Comparison of ENCODE assay signal across 9 mouse cellular contexts in the genomic region with DNA sequence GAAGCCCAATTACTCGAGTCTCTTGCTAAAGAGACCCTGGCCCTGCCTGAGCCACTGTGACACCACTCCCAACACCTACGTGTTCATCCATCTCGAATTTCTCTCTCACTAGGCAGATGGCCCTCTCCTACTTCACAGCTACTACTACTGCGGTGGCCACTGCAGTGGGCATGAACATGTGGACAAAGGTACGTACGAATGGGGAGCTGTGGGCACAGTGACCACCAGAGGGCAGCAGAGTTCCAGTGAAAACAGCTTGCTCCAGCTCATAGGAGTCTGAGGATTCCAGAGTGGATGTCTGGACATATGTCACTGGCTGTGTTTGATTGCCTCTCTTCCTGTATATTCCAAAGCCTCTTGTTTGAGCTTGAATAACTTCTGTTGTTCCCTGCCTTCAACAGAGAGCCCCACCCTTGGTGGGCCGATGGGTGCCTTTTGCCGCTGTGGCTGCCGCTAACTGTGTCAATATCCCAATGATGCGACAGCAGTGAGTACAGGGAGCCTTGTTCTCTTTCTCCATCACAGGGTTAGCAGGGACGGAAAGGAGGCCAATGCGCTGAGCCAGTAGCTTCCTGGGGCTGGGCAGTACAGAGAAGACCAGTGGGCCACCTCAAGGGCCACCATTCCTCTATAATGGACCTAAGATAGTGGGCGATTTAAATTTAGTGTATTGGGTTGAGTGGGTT. TPM values are rescaled to one million over a fixed set of nuclear protein-coding genes. Genes with fewer than 3 reads are reported as not detected.
A peak's percentile ranks its signal among the peaks of the same experiment; 100 is the strongest.
DNase-seq lines count a peak whose midpoint lies in the region; ATAC-seq and TF ChIP-seq lines count a peak whose summit lies in the region.
"Had no signal": no experiment of that assay in that cellular context is flagged by ENCODE, and none has a peak within 500 bp of the region (broad histone marks: within the 10 kb centered on the region; RNA-seq: fewer than 3 reads in every experiment).

No protein-coding gene starts in this region.

- ATAC-seq in hindbrain, postnatal 0 days: peak; percentile 81
- ATAC-seq in megakaryocyte-erythroid progenitor cell, adult 5-6 weeks (replicated peaks; ENCODE audit: low FRiP score, low TSS enrichment, poor library complexity, severe bottlenecking): peak; percentile 82

- H3K27me3 ChIP-seq in hindbrain, postnatal 0 days (ENCODE audit: insufficient read depth, low read length): no peaks in the 10 kb centered on the region

- whole genome bisulfite sequencing in hindbrain, postnatal 0 days: 59% methylated on average over 13 of the region's 13 CpGs

- H3K4me2 ChIP-seq in hindbrain, postnatal 0 days (ENCODE audit: low read depth, low read length): no peak overlapping the region

- H3K27ac ChIP-seq in hindbrain, postnatal 0 days: peak overlapping the region; percentile 22; the same call in 1 of the 2 replicates

- H3K36me3 ChIP-seq in hindbrain, postnatal 0 days (ENCODE audit: insufficient read depth, low read length): peaks cover 21% of the 10 kb centered on the region

- no peaks in the 10 kb centered on the region for H3K9me3 ChIP-seq in hindbrain, postnatal 0 days (ENCODE audit: low read length)

- H3K4me3 ChIP-seq in hindbrain, postnatal 0 days (ENCODE audit: low read length): no peak overlapping the region
- H3K4me3 ChIP-seq: myocyte had no signal

- intact Hi-C loops in left cerebral cortex, postnatal 10 days (cut with DNase I): loop anchor here (5.0 kb wide), 1 partner anchor 154 kb away; no protein-coding TSS in a partner anchor

- peak; percentile 74 for DNase-seq in R1 (ENCODE audit: low read depth, low spot score)
- peak; percentile 94 to 97 for DNase-seq in cerebellum, postnatal 10 days
- DNase-seq in frontal cortex, postnatal 25 days (ENCODE audit: low spot score in 2 of 2): peak; percentile 84 to 85
- peak; percentile 92 for DNase-seq in hindbrain, postnatal 0 days (ENCODE audit: low spot score)
- DNase-seq in left cerebral cortex, postnatal 10 days (ENCODE audit: extremely low spot score in 1 of 2, low spot score in 2 of 2): peak; percentile 79 to 87
- peak; percentile 91 for DNase-seq in right cerebral cortex, postnatal 14 days
- DNase-seq in urinary bladder, postnatal 14 days (ENCODE audit: low spot score): peak; percentile 87

- TF ChIP-seq CTCF in hindbrain, postnatal 0 days (IDR thresholded peaks at IDR 0.05; ENCODE audit: low read depth): peak; percentile 97

- no peaks in the 10 kb centered on the region for H3K4me1 ChIP-seq in hindbrain, postnatal 0 days (ENCODE audit: insufficient read depth, low read length)

- no peak overlapping the region for H3K9ac ChIP-seq in hindbrain, postnatal 0 days (replicated peaks; ENCODE audit: low read length)

RNA-seq across cellular contexts. Expression of gene Wbp1l, which starts 10.9 kb away (rescaled TPM):
- 52.3 and 56.9 TPM in 2 replicates for total RNA-seq in hindbrain, postnatal 0 days (2014; rRNA removed)
- polyA plus RNA-seq in hindbrain, postnatal 0 days (2015; fragmentation: Nextera tagmentation; extraction: Ambion mirVana): 30.3 and 31.6 TPM in 2 replicates
- total RNA-seq in left cerebral cortex, postnatal 10 days (2021): 10 to 100 TPM; 35.2 to 41.7 TPM
- 16.1 and 24.1 TPM in 2 replicates for total RNA-seq in megakaryocyte-erythroid progenitor cell, adult 5-6 weeks (2014; fragmentation: Nextera tagmentation)
- total RNA-seq in megakaryocyte-erythroid progenitor cell, adult 5-6 weeks (2017): 17.9 and 20.8 TPM in 2 replicates

RNA-seq across cellular contexts. Expression of gene Sfxn2, which starts 14.8 kb away (rescaled TPM):
- total RNA-seq in hindbrain, postnatal 0 days (2014; rRNA removed): 8.1 and 10.2 TPM in 2 replicates
- polyA plus RNA-seq in hindbrain, postnatal 0 days (2015; fragmentation: Nextera tagmentation; extraction: Ambion mirVana): 12.0 and 13.0 TPM in 2 replicates
- total RNA-seq in left cerebral cortex, postnatal 10 days (2021): 1 to 10 TPM; 7.8 to 8.1 TPM
- 10.6 and 20.1 TPM in 2 replicates for total RNA-seq in megakaryocyte-erythroid progenitor cell, adult 5-6 weeks (2014; fragmentation: Nextera tagmentation)
- 9.8 and 21.1 TPM in 2 replicates for total RNA-seq in megakaryocyte-erythroid progenitor cell, adult 5-6 weeks (2017)

RNA-seq across cellular contexts. Expression of gene Arl3, which starts 15.0 kb away (rescaled TPM):
- 66.2 and 71.1 TPM in 2 replicates for total RNA-seq in hindbrain, postnatal 0 days (2014; rRNA removed)
- 220 and 224 TPM in 2 replicates for polyA plus RNA-seq in hindbrain, postnatal 0 days (2015; fragmentation: Nextera tagmentation; extraction: Ambion mirVana)
- 100 to 1,000 TPM; 103 to 104 TPM for total RNA-seq in left cerebral cortex, postnatal 10 days (2021)
- 14.2 and 17.8 TPM in 2 replicates for total RNA-seq in megakaryocyte-erythroid progenitor cell, adult 5-6 weeks (2014; fragmentation: Nextera tagmentation)
- total RNA-seq in megakaryocyte-erythroid progenitor cell, adult 5-6 weeks (2017): 22.6 and 31.7 TPM in 2 replicates
